In genomic region chr12:29180576-29180975, GRCm38 (mm10) we compare ENCODE assay signal across 17 mouse cellular contexts.
"Had no signal": no experiment of that assay in that cellular context is flagged by ENCODE, and none has a peak within 500 bp of the region (broad histone marks: within the 10 kb centered on the region; RNA-seq: fewer than 3 reads in every experiment).

No protein-coding gene starts in this region.

- H3K9ac ChIP-seq: lung, embryonic 15.5 days; midbrain, embryonic 13.5 days; midbrain, embryonic 15.5 days; neural tube, embryonic 12.5 days; stomach, embryonic 15.5 days had no signal

- H3K27ac ChIP-seq: lung, embryonic 15.5 days; macrophage; midbrain, embryonic 13.5 days; neural tube, embryonic 12.5 days; stomach, embryonic 15.5 days; stomach, postnatal 0 days had no signal

- H3K4me3 ChIP-seq: lung, embryonic 15.5 days; megakaryocyte, embryonic 14.5 days; midbrain, embryonic 13.5 days; midbrain, embryonic 15.5 days; neural tube, embryonic 12.5 days; stomach, embryonic 15.5 days had no signal

- H3K9me3 ChIP-seq: lung, embryonic 15.5 days; midbrain, embryonic 13.5 days; midbrain, embryonic 15.5 days; neural tube, embryonic 12.5 days; stomach, embryonic 15.5 days had no signal

- H3K27me3 ChIP-seq: lung, embryonic 15.5 days; megakaryocyte, embryonic 14.5 days; midbrain, embryonic 13.5 days; midbrain, embryonic 15.5 days; neural tube, embryonic 12.5 days; stomach, embryonic 15.5 days had no signal

- ATAC-seq: lung, postnatal 0 days; midbrain, embryonic 13.5 days; midbrain, embryonic 15.5 days had no signal

- H3K36me3 ChIP-seq: lung, embryonic 15.5 days; midbrain, embryonic 13.5 days; midbrain, embryonic 15.5 days; neural tube, embryonic 12.5 days; stomach, embryonic 15.5 days had no signal

- H3K4me1 ChIP-seq: lung, embryonic 15.5 days; megakaryocyte, embryonic 14.5 days; stomach, embryonic 15.5 days had no signal

- DNase-seq: lung, adult 2 months; lung, postnatal 14 days; lung, postnatal 36 days; right cerebral cortex, postnatal 14 days; thymus, adult 2 months; thymus, postnatal 25 days; thymus, postnatal 4 days had no signal

- H3K4me2 ChIP-seq: lung, embryonic 15.5 days; midbrain, embryonic 11.5 days; midbrain, embryonic 13.5 days; midbrain, embryonic 15.5 days; neural tube, embryonic 12.5 days; stomach, embryonic 15.5 days had no signal
